Mouse (Mus musculus) erythroblast, adult 5-6 weeks (primary cell): ENCODE data around the gene Atxn7l1. TPM values are rescaled to one million over a fixed set of nuclear protein-coding genes. Genes with fewer than 3 reads are reported as not detected.

Experiments used
- ATAC-seq: replicated peaks from 2 replicates; pipeline ENCODE4 v1.8.0; 2016; ENCODE audit warnings: moderate number of reproducible peaks, mild to moderate bottlenecking, moderate TSS enrichment, inconsistent platforms; ENCODE audit not compliant: poor library complexity, low FRiP score, severe bottlenecking
- total RNA-seq, 2 experiments: library from RNA; stranded (forward) in 1 of 2; stranded (reverse) in 1 of 2; fragments of 150-400 nt in 1 of 2; fragments of 200-764, 138-1000 nt in 1 of 2; gene quantifications; 2 replicates each; pipeline versions ENCODE4 v1.2.3 to v1.2.4; 2015 to 2017; ENCODE audit warnings: low replicate concordance in 2 of 2

Gene Atxn7l1
- total RNA-seq, 2 experiments from 2014 or later = 131 to 188 TPM

- ATAC-seq = 0 out of 2 replicates have a peak, but pooled peaks have one; percentile 49
These were observed 255.8 kb downstream of the Atxn7l1 start for GRCm38 (mm10) chr12:33403265-33403693.

- ATAC-seq = no peak
These were observed 257.5 kb downstream of the Atxn7l1 start for GRCm38 (mm10) chr12:33404996-33405395.

GRCm38 (mm10) chr12:33405398-33406026 is 258.0 kb downstream of the Atxn7l1 start:
- ATAC-seq = no peak

GRCm38 (mm10) chr12:33411580-33412151 is 264.2 kb downstream of the Atxn7l1 start:
- ATAC-seq = no peak

Other genes with a start within 250 kb of the Atxn7l1 start
- gene Sypl, start 193.8 kb upstream of the Atxn7l1 start, total RNA-seq (2015; ENCODE audit: low replicate concordance) = 34.6 and 44.3 TPM in 2 replicates
- gene Sypl, start 193.8 kb upstream of the Atxn7l1 start, total RNA-seq (2017; ENCODE audit: low replicate concordance) = 10.3 and 17.8 TPM in 2 replicates
- not detected in 2 replicates for gene Cdhr3, start 54.8 kb upstream of the Atxn7l1 start, total RNA-seq (2015; ENCODE audit: low replicate concordance)
- gene Cdhr3, start 54.8 kb upstream of the Atxn7l1 start, total RNA-seq (2017; ENCODE audit: low replicate concordance) = 1.5 TPM in 1 of 2 replicates, not detected in the other
- gene Efcab10, start 247.2 kb downstream of the Atxn7l1 start, total RNA-seq (2015; ENCODE audit: low replicate concordance) = not detected in 2 replicates
- not detected in 2 replicates for gene Efcab10, start 247.2 kb downstream of the Atxn7l1 start, total RNA-seq (2017; ENCODE audit: low replicate concordance)